Mouse (Mus musculus) embryonic facial prominence, embryonic 12.5 days (tissue): ENCODE measurements around the gene Rrm1. TPM values are rescaled to one million over a fixed set of nuclear protein-coding genes. Genes with fewer than 3 reads are reported as not detected.

Experiments
- ATAC-seq: fragments of 200-750 bp; cut with Nextera tagmentation; 2 replicates; pipeline ENCODE4 v1.8.0; 2017; ENCODE audit not compliant: insufficient number of reproducible peaks, insufficient read depth, low FRiP score, low TSS enrichment
- H3K27ac ChIP-seq: fragments of 300-500 bp; sonication (generic); 2 replicates; pipeline ENCODE4 v1.5.1; 2016; ENCODE audit warnings: mild to moderate bottlenecking
- H3K27me3 ChIP-seq: fragments of 300-500 bp; sonication (generic); 2 replicates; pipeline ENCODE4 v1.6.1; 2016; ENCODE audit warnings: mild to moderate bottlenecking, moderate library complexity
- H3K36me3 ChIP-seq: fragments of 300-500 bp; sonication (generic); 2 replicates; pipeline ENCODE4 v1.6.1; 2016; ENCODE audit warnings: mild to moderate bottlenecking
- H3K4me1 ChIP-seq: fragments of 300-500 bp; sonication (generic); 2 replicates; pipeline ENCODE4 v1.6.1; 2016
- H3K4me2 ChIP-seq: fragments of 300-500 bp; sonication (generic); replicated peaks from 2 replicates; pipeline ENCODE4 v1.6.1; 2016; ENCODE audit warnings: mild to moderate bottlenecking, moderate library complexity
- H3K4me3 ChIP-seq: fragments of 300-500 bp; sonication (generic); 2 replicates; pipeline ENCODE4 v1.5.1; 2016; ENCODE audit warnings: mild to moderate bottlenecking
- H3K9ac ChIP-seq: fragments of 300-500 bp; sonication (generic); 2 replicates; pipeline ENCODE4 v1.6.1; 2016; ENCODE audit warnings: mild to moderate bottlenecking, moderate library complexity
- H3K9me3 ChIP-seq: fragments of 300-500 bp; sonication (generic); 2 replicates; pipeline ENCODE4 v1.6.1; 2016; ENCODE audit warnings: mild to moderate bottlenecking, moderate library complexity
- WGBS: fragments of 180-500 bp; shearing (Covaris S2); methylation state at CpG from one replicate; pipeline ENCODE4 v1.1.7; 2016; 5-methylcytosine and 5-hydroxymethylcytosine counted together
- polyA plus RNA-seq: library from polyadenylated mRNA; unstranded; fragments of >200 nt; fragmentation: Nextera tagmentation; extraction: Ambion mirVana; gene quantifications from 2 replicates; pipeline ENCODE4 v1.2.1, GENCODE M21; 2016

Rrm1 gene
- polyA plus RNA-seq, 1 experiment from 2014 or later: 173 TPM

DNA sequence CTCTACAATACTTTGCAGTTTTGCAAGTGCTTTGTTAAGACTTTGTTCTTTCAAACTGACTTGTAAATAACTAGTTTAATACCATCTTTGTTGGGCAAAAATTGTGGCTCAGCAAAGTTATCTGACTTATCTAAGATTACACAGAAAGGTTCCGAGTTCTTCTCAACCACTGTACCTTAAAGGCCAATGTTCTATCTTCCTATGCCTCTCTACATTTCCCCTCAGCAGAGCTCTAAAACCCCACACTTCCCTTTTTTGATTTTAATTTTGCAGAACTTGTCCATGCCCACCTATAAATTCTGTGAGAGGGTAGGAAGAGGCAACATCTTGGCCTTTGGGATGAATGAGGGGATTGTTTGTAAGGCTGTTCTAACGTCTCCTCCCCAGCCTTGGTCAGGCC is 7.2 kb upstream of the Rrm1 start:
- ATAC-seq: no peak
- H3K27me3 ChIP-seq: no peaks in the 10 kb centered on the region
- H3K9me3 ChIP-seq: no peaks in the 10 kb centered on the region
- H3K36me3 ChIP-seq: 0 out of 2 replicates have a peak, but pooled peaks cover 8% of the 10 kb centered on the region
- no peak overlapping the region for H3K27ac ChIP-seq
- no peaks in the 10 kb centered on the region for H3K4me1 ChIP-seq
- no peak overlapping the region for H3K9ac ChIP-seq
- no peak overlapping the region for H3K4me3 ChIP-seq
- WGBS: 67% methylated on average over 2 of the region's 2 CpGs
- H3K4me2 ChIP-seq: no peak overlapping the region

DNA sequence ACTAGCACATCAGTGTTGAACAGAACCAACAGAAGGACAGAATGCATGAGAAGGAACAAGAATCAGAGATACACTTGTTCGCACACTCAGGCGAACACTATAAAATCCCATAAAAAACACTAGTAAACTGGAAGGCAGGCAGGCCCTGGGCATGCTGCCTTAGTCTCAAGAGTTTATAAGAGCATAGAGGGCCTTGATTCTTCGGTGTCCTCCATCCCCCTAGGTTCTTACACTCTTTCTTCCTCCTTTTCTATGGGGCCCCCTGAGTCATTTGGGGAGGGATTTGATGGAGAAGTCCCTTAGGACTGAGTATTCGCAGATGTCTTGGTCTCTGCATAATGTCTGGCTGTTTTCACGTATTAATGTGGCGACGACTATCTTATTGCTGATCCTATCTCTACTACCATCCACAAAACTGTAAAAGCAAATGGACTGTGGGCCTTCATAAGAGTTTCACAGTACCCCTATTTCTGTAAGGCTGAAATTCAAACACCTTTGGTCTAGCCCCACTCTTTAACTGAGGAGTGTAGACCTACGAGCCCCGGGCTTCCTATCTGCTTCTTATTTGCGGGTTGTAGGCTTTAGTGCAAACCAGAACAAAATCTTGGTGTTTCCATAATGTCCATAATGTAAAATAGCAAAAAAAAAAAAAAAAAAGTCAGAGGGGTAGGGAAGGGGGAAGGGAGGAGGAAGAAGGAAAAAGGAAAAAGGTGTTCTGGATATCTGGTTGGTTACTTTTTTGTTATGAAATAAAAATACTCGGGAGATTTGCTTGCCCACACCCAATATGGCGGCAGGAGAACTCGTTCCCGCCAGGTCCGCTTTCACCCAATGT is 456 bp upstream of the Rrm1 start:
- WGBS: 56% methylated on average over 15 of the region's 15 CpGs
- Histone ChIP-seq H3K27ac (no peak overlapping the region), H3K27me3 (no peaks in the 10 kb centered on the region), H3K4me3 (peak overlapping the region; percentile 86), H3K4me1 (peaks cover 12% of the 10 kb centered on the region), H3K4me2 (0 out of 2 replicates have a peak overlapping the region, but pooled peaks have one; percentile 62), H3K36me3 (peaks cover 11% of the 10 kb centered on the region), H3K9ac (no peak overlapping the region), H3K9me3 (no peaks in the 10 kb centered on the region)
- ATAC-seq: peak; percentile 3; the same call in 1 of the 2 replicates

DNA sequence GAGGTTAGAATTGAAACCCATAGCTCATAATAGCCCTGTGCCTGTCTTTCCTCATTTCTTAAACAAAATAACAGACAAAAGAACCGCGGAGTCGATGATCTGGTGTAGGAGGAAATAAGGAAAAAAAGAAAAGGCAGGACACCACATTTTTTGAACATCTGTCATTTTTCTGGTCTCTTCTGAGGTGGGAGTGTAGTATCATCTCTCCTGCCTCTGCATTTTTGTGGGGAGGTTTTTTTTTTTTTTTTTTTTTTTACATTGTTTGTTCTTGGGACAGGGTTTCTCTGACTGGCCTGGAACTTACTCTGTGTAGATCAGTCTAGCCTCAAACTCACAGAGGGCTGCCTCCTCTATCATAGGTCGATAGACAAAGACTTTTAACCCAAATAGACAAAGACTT is 937 bp downstream of the Rrm1 start:
- peak overlapping the region; percentile 86 for H3K4me3 ChIP-seq
- WGBS: 3% methylated on average over 4 of the region's 4 CpGs

DNA sequence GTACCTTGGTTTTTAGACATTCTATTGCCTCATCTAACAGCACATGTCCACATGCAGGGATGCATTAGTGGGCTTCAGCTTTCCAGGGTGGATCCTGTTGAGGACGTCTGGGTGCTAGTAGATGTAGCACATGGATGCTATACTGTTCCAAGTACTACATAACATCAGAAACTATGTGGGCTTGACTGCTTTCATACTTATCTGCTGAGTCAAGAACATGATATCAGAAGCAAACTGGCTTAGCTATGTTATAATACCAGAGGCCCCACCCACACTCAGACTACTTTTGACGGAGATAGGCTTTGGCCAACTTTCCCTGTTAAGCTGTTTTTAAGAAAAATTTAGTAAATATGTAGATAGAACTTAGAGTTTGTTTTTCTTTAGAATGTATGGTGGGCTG is 2.8 kb downstream of the Rrm1 start:
- Histone ChIP-seq H3K9ac (no peak overlapping the region), H3K9me3 (no peaks in the 10 kb centered on the region), H3K36me3 (peaks cover 37% of the 10 kb centered on the region), H3K27ac (no peak overlapping the region), H3K4me3 (no peak overlapping the region), H3K4me2 (no peak overlapping the region; the same call in 1 of the 2 replicates), H3K4me1 (peaks cover 12% of the 10 kb centered on the region), H3K27me3 (no peaks in the 10 kb centered on the region)
- 85% methylated on average over 2 of the region's 2 CpGs for WGBS
- ATAC-seq: no peak

More for the DNA sequence above, 937 bp downstream of the Rrm1 start:
- Histone ChIP-seq H3K36me3 (peaks cover 23% of the 10 kb centered on the region), H3K4me1 (peaks cover 12% of the 10 kb centered on the region), H3K27ac (peak overlapping the region; percentile 92), H3K4me2 (peak overlapping the region; percentile 62), H3K9me3 (no peaks in the 10 kb centered on the region), H3K27me3 (no peaks in the 10 kb centered on the region), H3K9ac (peak overlapping the region; percentile 87)
- no peak for ATAC-seq

DNA sequence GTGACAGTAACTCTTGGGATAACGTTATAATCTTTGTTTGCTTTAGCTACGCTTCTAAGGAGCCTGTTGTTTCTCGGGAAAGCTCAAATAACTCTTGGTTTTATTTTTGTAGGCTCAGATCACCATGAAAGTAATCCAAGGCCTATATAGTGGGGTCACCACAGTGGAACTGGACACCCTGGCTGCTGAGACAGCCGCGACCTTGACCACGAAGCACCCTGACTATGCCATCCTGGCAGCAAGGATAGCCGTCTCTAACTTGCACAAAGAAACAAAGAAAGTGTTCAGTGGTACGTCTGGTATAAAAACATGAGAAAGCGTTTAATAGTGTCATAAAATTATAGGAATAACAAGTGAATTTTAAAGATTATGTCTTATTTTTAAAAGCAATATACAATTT is 4.9 kb downstream of the Rrm1 start:
- 86% methylated on average over 9 of the region's 9 CpGs for WGBS
- peaks cover 55% of the 10 kb centered on the region for H3K36me3 ChIP-seq
- peaks cover 12% of the 10 kb centered on the region for H3K4me1 ChIP-seq
- H3K27ac ChIP-seq: no peak overlapping the region
- no peak overlapping the region for H3K4me3 ChIP-seq
- H3K27me3 ChIP-seq: no peaks in the 10 kb centered on the region
- H3K9ac ChIP-seq: no peak overlapping the region
- no peak overlapping the region for H3K4me2 ChIP-seq
- H3K9me3 ChIP-seq: no peaks in the 10 kb centered on the region
- ATAC-seq: no peak

DNA sequence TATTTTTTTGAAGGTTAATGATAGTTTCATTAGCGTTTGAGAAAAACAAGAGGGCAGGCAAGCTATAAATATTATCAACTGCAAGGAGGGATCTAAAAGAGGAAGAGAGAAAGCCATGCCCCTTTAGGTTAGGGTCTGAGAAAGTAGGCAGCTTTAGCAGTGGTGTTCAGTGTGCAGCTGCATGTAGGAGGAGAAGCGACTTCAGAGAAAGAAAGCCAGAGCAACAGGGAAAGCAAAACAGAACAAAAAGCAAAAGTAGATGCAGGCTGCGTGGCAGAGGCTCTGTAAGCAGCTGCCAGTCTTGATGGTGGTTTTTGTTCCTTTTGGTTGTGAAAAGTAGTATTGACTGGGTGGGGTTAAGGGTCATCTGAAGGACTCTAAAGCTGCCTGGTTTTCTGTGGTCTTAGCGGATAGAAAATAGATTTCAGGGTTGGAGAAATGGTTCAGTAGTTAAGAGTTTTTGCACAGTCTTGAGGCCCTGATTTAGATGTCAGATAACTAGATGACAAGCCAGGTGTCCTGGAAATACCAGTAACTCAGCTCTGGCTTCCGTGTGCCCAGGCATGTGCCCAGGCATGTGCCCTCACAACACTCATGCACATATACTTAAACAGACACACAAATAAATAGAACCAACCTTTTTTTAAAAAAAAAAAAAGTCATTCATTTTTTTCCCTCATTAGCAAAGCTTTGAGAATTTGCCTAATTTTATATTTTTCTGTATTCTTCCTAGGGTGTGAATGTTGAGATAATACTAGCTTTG is 17.3 kb downstream of the Rrm1 start:
- H3K4me1 ChIP-seq: no peaks in the 10 kb centered on the region
- H3K36me3 ChIP-seq: peaks cover 90% of the 10 kb centered on the region
- no peak overlapping the region for H3K9ac ChIP-seq
- ATAC-seq: no peak
- no peaks in the 10 kb centered on the region for H3K9me3 ChIP-seq
- WGBS: 90% methylated on average over 5 of the region's 5 CpGs
- H3K27me3 ChIP-seq: no peaks in the 10 kb centered on the region
- H3K4me2 ChIP-seq: no peak overlapping the region
- no peak overlapping the region for H3K27ac ChIP-seq
- H3K4me3 ChIP-seq: no peak overlapping the region

DNA sequence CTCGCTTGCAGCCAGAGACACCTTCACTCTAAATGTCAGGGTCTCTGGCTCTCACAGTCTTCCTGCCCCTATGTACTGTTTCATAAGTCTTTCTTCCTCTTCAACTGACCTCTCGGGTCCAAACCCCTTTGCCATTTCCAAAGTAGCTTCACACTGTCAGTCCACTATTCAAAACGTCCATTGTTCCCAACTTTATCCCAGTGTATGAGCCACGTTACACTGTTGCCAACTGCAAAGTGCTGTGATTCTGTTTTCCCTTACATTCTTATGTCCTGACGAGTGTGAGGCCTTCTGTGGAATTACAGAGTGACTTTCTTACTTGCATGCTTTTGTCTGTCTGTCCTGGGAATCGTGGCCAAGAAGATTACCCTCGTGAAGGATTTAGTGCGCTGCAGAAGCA is 26.1 kb downstream of the Rrm1 start:
- no peaks in the 10 kb centered on the region for H3K27me3 ChIP-seq
- no peak overlapping the region for H3K9ac ChIP-seq
- no peak for ATAC-seq
- WGBS: 92% methylated on average over 8 of the region's 8 CpGs
- no peaks in the 10 kb centered on the region for H3K9me3 ChIP-seq
- H3K36me3 ChIP-seq: peaks cover 59% of the 10 kb centered on the region
- H3K4me2 ChIP-seq: no peak overlapping the region
- H3K4me1 ChIP-seq: no peaks in the 10 kb centered on the region
- H3K4me3 ChIP-seq: no peak overlapping the region
- no peak overlapping the region for H3K27ac ChIP-seq

DNA sequence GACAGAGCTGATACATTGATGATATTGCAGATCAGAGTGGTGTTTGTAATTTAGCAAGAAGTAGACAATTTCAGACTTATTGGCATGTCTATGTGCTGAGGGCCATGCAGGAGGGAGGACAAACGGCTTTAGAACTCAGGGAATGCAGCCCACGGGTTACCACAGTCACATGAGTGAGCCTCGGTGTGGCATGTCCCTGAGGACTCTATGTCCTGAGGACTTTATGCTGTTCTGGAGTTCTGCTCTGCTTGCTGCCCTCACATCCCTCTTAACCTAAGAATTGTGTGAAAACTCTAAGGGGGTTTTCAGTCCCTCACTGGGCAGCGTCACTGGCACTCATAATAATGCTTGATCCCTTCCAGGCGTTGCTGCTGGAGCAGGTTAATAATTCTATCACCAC is 31.2 kb downstream of the Rrm1 start:
- Histone ChIP-seq H3K4me1 (no peaks in the 10 kb centered on the region), H3K4me2 (no peak overlapping the region), H3K27ac (no peak overlapping the region), H3K27me3 (no peaks in the 10 kb centered on the region), H3K4me3 (no peak overlapping the region), H3K9ac (no peak overlapping the region), H3K9me3 (no peaks in the 10 kb centered on the region), H3K36me3 (peaks cover 13% of the 10 kb centered on the region)
- no peak for ATAC-seq
- WGBS: 61% methylated on average over 5 of the region's 5 CpGs

DNA sequence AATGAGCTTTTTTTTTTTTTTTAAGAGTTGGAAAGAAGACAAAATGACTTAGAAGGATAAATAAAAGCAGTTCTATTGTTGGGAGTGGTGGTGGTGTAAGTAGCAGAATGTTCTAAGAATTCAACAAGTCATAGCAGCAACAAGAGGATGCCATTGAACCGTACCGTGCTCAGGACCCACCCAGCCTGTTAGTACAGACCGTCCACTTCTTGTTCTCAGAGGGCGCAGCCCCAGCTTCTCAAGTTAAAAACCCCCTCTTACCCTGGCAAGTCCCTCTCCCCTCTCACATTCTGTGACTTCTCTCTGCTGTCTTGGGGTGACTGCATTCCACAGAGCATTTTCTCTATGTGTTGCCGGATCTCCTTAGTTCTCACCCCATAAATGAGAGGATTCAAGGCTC is 35.1 kb downstream of the Rrm1 start:
- no peak overlapping the region for H3K4me2 ChIP-seq

DNA sequence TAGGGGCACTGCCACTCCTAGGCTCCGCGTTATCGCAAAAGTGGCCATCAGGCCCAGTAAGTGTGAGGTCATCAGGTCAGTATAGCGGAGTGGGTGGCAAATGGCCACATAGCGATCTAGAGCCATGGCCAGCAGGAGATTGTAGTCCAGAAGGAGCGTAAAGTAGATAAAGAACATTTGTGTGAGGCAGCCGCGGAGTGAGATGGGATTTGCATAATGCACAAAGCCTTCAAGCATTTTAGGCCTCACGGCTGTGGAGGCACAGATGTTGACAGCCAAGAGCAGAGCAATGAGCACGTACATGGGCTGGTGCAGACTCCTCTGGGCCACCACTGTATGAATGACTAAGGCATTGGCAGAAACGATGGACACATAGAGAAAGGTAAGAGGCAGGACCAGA is 35.9 kb downstream of the Rrm1 start:
- no peak for ATAC-seq
- H3K4me3 ChIP-seq: no peak overlapping the region
- 80% methylated on average over 11 of the region's 11 CpGs for WGBS
- H3K9me3 ChIP-seq: no peaks in the 10 kb centered on the region
- no peak overlapping the region for H3K4me2 ChIP-seq
- H3K4me1 ChIP-seq: no peaks in the 10 kb centered on the region
- no peak overlapping the region for H3K9ac ChIP-seq
- no peak overlapping the region for H3K27ac ChIP-seq
- H3K36me3 ChIP-seq: no peaks in the 10 kb centered on the region
- no peaks in the 10 kb centered on the region for H3K27me3 ChIP-seq

More for the DNA sequence above, 35.1 kb downstream of the Rrm1 start:
- H3K4me3 ChIP-seq: no peak overlapping the region
- H3K36me3 ChIP-seq: no peaks in the 10 kb centered on the region
- no peaks in the 10 kb centered on the region for H3K9me3 ChIP-seq
- no peaks in the 10 kb centered on the region for H3K4me1 ChIP-seq
- H3K27ac ChIP-seq: no peak overlapping the region
- no peak for ATAC-seq
- 93% methylated on average over 5 of the region's 5 CpGs for WGBS
- H3K27me3 ChIP-seq: no peaks in the 10 kb centered on the region
- H3K9ac ChIP-seq: no peak overlapping the region

DNA sequence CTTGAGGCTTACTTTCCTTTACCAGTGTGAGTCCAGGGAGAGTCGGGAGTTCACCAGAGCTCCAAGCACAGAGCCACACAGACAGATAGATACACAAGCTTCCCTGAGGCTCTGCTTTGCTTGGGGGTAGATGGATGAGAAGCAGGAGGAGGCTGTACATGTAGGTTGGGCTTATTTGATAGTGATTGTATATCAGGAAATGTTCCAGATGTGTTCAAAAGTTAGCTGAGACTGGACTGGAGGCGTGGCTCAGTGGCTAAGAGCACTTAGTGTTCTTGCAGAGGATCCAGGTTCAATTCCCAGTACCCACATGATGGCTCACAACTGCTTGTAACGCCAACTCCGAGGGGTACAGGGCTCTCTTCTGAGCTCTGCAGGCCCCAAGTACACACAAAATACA is 36.9 kb downstream of the Rrm1 start:
- no peak overlapping the region for H3K27ac ChIP-seq
- H3K4me1 ChIP-seq: no peaks in the 10 kb centered on the region
- no peak overlapping the region for H3K4me2 ChIP-seq
- no peak overlapping the region for H3K4me3 ChIP-seq
- H3K9me3 ChIP-seq: no peaks in the 10 kb centered on the region
- no peaks in the 10 kb centered on the region for H3K27me3 ChIP-seq
- no peak for ATAC-seq
- H3K36me3 ChIP-seq: no peaks in the 10 kb centered on the region
- whole genome bisulfite sequencing: 85% methylated on average over 4 of the region's 4 CpGs
- no peak overlapping the region for H3K9ac ChIP-seq

DNA sequence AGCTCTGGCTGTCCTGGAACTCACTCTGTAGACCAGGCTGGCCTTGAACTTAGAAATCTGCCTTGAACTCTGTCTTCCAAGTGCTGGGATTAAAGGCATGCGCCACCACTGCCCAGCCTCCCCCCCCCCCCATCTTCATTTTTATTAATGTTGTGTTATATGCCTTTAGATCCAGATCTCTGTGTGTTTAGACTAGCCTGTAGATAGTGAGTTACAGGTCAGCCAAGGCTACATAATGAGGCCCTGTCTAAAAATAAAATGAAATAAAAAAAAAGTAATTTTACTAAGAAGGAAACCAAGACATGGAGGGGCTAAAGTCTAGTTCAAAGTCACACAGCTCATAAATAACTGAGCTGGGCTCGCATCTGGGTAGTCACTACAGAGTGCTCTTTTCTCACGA is 37.4 kb downstream of the Rrm1 start:
- Histone ChIP-seq H3K4me2 (no peak overlapping the region), H3K4me1 (no peaks in the 10 kb centered on the region), H3K36me3 (no peaks in the 10 kb centered on the region), H3K27me3 (no peaks in the 10 kb centered on the region), H3K27ac (no peak overlapping the region), H3K9ac (no peak overlapping the region), H3K9me3 (no peaks in the 10 kb centered on the region), H3K4me3 (no peak overlapping the region)
- WGBS: 82% methylated on average over 3 of the region's 3 CpGs
- no peak for ATAC-seq
